Mouse (Mus musculus) E14TG2a.4 (cell line): ENCODE data around the gene Prss12.

Source experiments
- H3K27me3 ChIP-seq: 2 replicates; pipeline ENCODE4 v1.6.1; 2014; ENCODE audit warnings: low read length, control low read depth; ENCODE audit not compliant: insufficient read depth
- H3K36me3 ChIP-seq: 2 replicates; pipeline ENCODE4 v1.6.1; 2014; ENCODE audit warnings: low read length, control low read depth; ENCODE audit not compliant: insufficient read depth
- H3K4me1 ChIP-seq: replicated peaks from 2 replicates; pipeline ENCODE4 v1.6.1; 2014; ENCODE audit warnings: low read depth, low read length, control low read depth
- H3K4me3 ChIP-seq: replicated peaks from 2 replicates; pipeline ENCODE4 v1.5.1; 2014; ENCODE audit warnings: mild to moderate bottlenecking, low read length
- H3K9me3 ChIP-seq: 2 replicates; pipeline ENCODE4 v1.6.1; 2014; ENCODE audit warnings: low read length, control low read depth
- CTCF ChIP-seq: conservative IDR thresholded peaks from 2 replicates; pipeline ENCODE4 v1.5.1; 2014; ENCODE audit warnings: low read length
- NANOG ChIP-seq: IDR thresholded peaks from 2 replicates; pipeline ENCODE4 v1.6.1; 2014; ENCODE audit warnings: borderline replicate concordance, low read length, mixed read lengths
- POU5F1 ChIP-seq: IDR thresholded peaks from 2 replicates; pipeline ENCODE4 v1.6.1; 2014; ENCODE audit warnings: low read length, borderline replicate concordance

The Prss12 gene

DNA sequence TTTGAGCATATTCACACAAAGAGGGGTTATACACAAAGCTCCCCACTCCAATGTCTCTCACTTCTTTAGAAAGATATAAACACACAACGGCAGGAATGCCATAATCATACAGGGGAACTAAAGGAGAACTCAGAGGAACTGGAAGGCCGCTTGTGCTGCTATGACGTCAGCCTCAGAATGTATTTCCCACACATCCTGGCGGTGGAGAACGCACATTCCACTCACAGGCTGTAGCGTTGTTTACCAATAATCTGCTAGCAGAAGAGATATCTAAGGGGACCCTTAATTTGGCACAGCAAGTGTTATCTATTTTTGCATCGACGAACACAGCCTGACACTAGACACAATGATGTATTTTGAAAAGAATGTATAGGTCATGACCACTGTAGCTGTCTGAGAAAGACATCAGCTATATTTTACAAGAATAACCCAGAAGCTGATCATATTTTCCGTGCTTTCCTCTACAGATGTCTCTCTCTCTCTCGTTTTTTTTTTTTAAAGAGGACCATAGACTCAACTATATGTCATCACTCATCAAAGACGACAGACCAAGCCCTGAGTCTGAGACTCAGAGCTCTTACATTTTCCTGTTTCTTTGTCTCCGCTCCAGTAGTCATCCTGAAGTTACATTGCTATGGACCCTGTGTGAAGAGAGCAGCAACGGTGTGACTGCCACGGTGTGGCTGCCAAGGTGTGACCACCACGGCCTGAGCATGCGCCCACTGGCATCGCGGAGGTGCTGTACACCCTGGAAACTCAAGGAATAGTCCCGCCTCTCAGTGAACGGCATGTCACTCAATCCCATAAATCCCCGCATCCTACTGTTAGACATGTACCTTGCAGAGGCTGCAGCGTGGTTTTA, 16.9 kb upstream of the Prss12 start:
- Histone ChIP-seq H3K27me3 (no peaks in the 10 kb centered on the region), H3K9me3 (no peaks in the 10 kb centered on the region), H3K4me1 (no peaks in the 10 kb centered on the region), H3K4me3 (no peak overlapping the region), H3K36me3 (no peaks in the 10 kb centered on the region)
- TF ChIP-seq POU5F1 (no peak), CTCF (no peak)

DNA sequence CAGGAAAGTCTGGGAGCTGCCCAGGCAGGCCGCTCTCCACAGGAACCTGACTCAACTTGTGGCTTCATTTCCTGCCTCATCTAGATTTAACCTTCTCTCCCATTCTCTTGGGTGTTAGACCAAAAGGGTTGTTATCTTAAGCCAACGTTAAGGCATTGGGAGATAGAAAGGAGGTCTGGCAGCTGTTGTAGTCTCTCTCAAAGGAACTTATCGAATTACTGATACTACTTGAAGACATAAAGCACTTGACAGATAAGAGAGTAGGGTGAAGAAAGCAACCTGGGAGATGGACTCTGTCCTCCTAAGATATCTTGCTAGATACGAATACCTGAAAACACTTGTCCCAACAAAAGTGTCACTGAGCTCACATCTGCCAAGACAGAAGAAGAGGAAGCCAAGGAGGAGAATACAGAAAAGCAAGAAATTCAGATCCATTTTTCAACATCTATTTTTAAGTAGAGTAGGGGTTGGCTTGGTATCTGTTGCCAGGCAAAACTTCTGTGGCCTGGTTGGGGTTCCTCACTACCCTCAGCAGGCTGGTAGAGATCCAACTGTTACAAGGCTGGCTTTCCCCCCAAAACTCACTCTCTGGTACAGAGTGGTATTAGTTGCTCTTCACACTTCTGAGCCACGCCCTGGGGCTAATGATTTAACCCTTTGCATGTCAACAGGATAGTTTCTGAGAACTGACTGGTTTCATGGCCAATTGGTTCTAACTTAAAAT, 14.6 kb upstream of the Prss12 start:
- Histone ChIP-seq H3K9me3 (no peaks in the 10 kb centered on the region), H3K4me1 (no peaks in the 10 kb centered on the region), H3K4me3 (no peak overlapping the region), H3K27me3 (no peaks in the 10 kb centered on the region), H3K36me3 (no peaks in the 10 kb centered on the region)
- TF ChIP-seq NANOG (no peak), CTCF (no peak), POU5F1 (no peak)

DNA sequence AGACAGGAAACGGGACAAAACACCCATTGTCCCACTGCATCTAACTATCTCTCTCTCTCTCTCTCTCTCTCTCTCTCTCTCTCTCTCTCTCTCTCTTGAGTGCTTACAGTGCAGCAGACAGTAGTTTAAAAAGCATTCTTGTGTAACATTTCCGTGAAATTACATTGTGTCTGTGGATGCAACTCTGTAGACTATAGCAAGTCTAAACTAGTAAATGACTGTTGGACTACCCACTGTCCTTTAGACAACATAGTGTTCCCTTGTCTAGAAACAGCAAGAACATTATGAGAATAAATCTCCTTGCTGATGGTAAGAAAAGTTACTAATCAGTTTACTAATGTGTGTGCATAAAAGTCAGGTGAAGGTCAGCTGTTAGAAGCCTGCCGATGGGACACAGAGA, 13.4 kb upstream of the Prss12 start:
- H3K36me3 ChIP-seq = no peaks in the 10 kb centered on the region
- no peak overlapping the region for H3K4me3 ChIP-seq
- H3K4me1 ChIP-seq = no peaks in the 10 kb centered on the region
- TF ChIP-seq CTCF (no peak), POU5F1 (no peak), NANOG (no peak)
- no peaks in the 10 kb centered on the region for H3K9me3 ChIP-seq
- no peaks in the 10 kb centered on the region for H3K27me3 ChIP-seq

DNA sequence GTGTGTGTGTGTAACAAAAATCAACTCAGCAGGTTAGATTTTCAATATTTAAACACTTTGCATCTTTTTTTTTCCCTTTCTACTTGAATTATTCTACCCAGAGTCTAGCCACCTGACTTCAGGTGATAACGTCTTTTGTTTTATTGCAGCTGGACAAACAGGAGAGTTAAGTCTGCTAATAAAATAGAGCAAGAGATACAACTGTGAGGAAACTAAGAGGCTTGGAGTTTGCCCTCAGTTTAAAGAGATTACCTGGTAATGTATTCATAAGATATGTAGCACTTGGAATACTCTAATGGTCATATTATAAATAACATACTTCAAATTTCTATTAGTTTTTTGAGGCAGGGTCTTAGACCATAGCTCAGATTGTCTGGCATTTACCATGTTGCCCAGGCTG, 9.1 kb upstream of the Prss12 start:
- peaks cover 8% of the 10 kb centered on the region; the same call in 1 of the 2 replicates for H3K4me1 ChIP-seq
- no peak overlapping the region for H3K4me3 ChIP-seq
- H3K9me3 ChIP-seq = no peaks in the 10 kb centered on the region
- TF ChIP-seq NANOG (no peak), CTCF (no peak), POU5F1 (no peak)
- H3K27me3 ChIP-seq = peaks cover 11% of the 10 kb centered on the region; the same call in 1 of the 2 replicates
- H3K36me3 ChIP-seq = no peaks in the 10 kb centered on the region

DNA sequence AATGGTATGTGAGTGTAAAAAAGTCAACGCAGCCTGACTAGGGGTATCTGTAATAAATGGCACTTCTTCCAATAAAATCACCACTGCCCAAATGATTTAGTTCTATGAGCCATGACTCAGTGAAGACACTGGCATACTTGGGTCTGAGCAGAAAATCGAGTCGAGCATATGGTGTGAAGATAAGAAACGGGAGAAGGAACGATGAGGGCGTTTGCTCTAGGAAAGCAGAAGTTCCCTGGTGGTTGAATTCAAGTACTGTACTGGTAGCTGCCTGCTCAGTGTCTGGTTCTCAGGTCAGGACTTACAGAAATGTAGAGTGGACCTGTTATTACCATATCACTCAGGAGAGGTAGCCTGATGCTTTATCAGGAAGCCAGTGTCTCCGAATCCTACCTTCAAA, 6.2 kb upstream of the Prss12 start:
- Histone ChIP-seq H3K27me3 (peaks cover 34% of the 10 kb centered on the region), H3K36me3 (no peaks in the 10 kb centered on the region), H3K4me1 (peaks cover 8% of the 10 kb centered on the region; the same call in 1 of the 2 replicates), H3K9me3 (no peaks in the 10 kb centered on the region), H3K4me3 (no peak overlapping the region)
- no peak for TF ChIP-seq CTCF
- no peak for TF ChIP-seq NANOG
- no peak for TF ChIP-seq POU5F1

DNA sequence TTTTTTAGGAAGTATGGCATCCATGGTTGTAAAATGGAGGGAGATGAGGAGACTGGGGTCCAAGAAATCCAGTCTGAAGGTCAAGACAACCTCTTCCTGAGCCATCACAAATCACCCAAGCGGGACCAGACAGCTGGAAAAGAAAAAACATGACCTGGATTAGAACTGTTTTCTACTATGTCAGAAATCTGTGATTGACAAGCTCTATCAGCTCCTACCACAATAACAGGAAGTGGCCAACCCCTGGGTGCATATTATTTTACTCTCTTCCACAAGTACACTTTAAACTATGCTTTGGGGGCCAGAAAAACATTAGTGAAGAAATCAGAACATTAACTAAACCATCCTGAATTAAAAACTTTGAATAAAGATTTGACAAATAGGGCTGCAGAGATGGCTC, 2.2 kb upstream of the Prss12 start:
- Histone ChIP-seq H3K4me3 (no peak overlapping the region), H3K4me1 (peaks cover 19% of the 10 kb centered on the region), H3K27me3 (peaks cover 67% of the 10 kb centered on the region)

DNA sequence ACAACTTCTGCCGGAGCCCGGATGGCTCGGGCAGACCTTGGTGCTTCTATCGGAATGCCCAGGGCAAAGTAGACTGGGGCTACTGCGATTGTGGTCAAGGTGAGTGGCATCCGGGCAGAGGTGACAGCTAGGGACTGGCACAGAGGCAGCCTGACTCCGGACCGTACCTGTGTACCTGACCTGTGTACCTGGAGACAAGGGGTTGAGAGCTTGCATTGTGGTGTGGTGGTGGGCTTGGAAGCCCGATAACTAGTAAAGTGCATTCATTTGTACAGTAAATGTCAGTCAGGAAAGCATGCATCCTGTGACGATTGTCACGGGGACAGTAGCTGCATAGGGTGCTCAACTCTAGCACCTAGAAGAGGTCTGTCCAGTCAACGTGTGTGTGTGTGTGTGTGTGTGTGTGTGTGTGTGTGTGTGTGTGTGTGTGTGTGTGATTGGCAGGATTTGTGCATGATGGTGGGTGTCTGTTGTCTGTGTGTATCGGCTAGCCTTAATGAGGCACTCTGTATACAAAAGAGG, 886 bp downstream of the Prss12 start:
- H3K27me3 ChIP-seq = peaks cover 60% of the 10 kb centered on the region
- H3K9me3 ChIP-seq = no peaks in the 10 kb centered on the region
- H3K4me3 ChIP-seq = peak overlapping the region; percentile 82
- TF ChIP-seq CTCF (no peak), NANOG (no peak), POU5F1 (no peak)
- no peaks in the 10 kb centered on the region for H3K36me3 ChIP-seq
- H3K4me1 ChIP-seq = peaks cover 11% of the 10 kb centered on the region

More for the DNA sequence above, 2.2 kb upstream of the Prss12 start:
- Histone ChIP-seq H3K36me3 (no peaks in the 10 kb centered on the region), H3K9me3 (no peaks in the 10 kb centered on the region)
- TF ChIP-seq CTCF (no peak), POU5F1 (no peak), NANOG (no peak)

DNA sequence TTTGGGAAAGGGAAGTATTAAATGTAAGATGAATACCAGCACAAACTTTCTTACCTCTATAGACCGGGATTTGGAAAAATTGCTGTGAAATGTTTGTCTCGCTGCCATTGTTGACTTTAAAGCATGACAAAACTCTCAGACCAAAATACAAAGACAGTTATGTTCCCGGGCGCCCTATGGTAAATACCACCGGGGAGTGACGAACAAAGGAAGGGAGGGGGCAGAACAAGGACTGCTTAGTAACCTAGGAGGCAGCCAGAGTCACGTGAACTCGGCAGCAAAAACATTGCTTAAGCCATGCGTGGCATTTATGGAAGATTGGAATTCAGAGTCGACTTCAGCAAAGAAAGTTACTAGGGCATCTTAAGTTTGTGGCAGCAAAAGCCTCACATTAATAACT, 1.4 kb downstream of the Prss12 start:
- Histone ChIP-seq H3K9me3 (no peaks in the 10 kb centered on the region), H3K36me3 (no peaks in the 10 kb centered on the region)

More for the DNA sequence above, 1.4 kb downstream of the Prss12 start:
- Histone ChIP-seq H3K4me1 (peaks cover 11% of the 10 kb centered on the region), H3K27me3 (peaks cover 56% of the 10 kb centered on the region), H3K4me3 (no peak overlapping the region)
- TF ChIP-seq POU5F1 (no peak), CTCF (no peak), NANOG (no peak)
